Mouse (Mus musculus) T-helper 17 cell (primary cell): ENCODE data around the gene Tead1.

Experiments used
- in situ Hi-C, 2 experiments: fragments of 300-600 bp; cut with MboI, MseI; formaldehyde crosslinking; loops; 1 replicate in 1 of 2; 2 replicates in 1 of 2; pipeline ENCODE4 v1.15.1; 2025; ENCODE audit warnings: high pct_unique_total_duplicates in 2 of 2

Gene Tead1

DNA sequence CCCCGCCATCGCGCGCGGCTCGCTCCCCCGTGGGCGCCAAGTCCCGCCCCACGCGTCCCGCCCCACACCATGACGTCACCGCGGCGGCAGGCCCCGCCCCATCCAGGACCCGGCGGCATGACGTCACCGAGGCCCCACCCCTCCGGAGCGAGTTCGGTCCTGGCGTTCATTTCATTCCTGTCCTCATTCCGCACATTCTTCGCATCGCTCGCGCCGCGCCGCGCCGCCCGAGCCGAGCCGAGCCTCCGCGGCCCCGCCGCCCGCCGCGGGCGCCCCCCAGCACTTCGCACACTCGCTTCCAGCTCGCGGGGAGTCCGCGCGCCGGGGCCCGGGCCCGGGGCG, at the start of gene Tead1:
TSS of gene Tead1 (plus strand) at position 148 of the 342 bp plus-strand sequence.
- in situ Hi-C loops, result loop anchor here in 1 of 2 experiments (25.0 kb wide), 1 partner anchor 517 kb away; the partner anchor contains the start of gene Dkk3

DNA sequence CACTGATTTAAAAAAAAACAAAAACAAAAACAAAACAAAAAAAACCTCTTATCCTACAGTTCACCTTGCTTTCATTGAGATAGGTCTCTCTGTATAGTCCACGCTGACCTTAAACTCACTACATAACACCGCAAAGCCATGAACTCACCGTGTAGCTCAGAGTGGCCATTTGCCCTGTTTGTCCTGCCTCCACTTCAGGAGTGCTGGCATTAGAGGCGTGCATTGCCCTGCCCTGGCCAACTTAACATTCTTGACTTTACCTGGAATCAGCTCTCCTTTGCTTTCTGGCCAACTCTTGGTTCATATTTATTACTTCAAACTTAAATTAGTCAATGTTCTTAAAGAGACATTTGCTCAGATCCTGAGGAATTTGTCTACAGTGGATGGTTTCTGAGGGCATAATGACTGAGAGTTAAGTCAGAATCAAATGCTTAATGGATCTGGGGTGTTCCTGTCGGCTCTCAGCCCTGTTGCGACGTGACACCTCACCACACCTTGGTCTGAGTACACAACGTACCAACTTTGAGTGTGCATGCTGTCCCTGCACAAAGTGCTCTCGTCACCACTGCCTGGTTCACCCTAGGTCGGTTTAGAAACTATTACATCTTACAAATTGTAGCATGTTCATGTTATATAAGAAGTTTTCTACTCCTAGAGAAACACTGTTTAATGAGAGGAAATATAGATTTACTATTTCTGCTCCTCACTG, 44.5 kb upstream of the Tead1 start:
- in situ Hi-C loops, result no loop called here

DNA sequence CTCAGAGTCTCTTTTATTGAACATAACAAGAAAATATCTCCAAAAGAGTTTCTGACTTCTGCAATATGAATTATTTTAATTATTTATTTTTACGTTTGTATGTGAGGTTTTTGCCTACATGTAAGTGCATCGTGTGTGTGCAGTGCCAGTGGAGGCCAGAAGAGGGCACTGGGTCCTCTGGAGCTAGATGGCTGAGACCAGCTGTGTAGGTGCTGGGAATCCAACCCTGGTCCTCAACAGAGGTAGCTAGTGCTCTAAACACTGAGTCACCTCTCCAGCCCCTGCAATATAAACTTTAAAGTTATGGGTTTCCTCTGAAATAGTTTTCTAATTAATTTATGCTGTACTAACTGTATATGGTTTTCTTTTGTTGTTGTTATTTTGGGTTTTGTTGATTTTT, 43.2 kb upstream of the Tead1 start:
- in situ Hi-C loops, result no loop called here

DNA sequence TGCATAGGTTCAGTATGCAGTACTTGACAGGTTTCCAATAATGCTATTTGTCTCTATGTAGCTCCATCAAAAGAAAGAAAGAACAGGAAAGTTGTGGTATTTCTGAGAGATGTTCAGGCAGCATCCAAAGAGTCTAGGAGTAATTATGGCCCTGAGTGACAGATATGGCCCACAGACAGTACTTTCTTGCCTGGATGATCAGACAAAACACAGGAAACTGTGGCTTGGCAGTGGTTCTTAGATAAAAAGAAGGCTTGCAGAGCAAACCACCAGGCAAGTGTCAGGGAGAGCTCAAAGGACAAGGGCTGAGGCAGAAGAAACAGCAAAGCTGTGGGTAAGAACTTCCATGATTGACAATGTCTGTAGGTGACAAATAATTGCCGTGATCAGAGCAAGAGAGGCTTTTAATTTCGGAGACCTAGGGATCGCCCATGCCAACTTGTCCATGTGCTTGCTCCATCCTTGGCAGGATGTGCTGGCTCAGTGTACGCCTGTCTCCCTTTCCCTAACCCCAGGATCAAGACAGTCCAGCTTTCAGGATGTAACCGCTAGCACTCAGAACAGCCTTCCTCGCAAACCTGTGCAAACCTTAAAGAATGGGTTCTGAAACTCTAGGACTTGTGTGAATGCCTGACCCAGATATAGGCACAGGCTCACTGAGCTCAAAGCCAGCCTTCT, 35.1 kb upstream of the Tead1 start:
- in situ Hi-C loops, result loop anchor here in 1 of 2 experiments (5.0 kb wide), 1 partner anchor 1283 kb away; no protein-coding TSS in a partner anchor

DNA sequence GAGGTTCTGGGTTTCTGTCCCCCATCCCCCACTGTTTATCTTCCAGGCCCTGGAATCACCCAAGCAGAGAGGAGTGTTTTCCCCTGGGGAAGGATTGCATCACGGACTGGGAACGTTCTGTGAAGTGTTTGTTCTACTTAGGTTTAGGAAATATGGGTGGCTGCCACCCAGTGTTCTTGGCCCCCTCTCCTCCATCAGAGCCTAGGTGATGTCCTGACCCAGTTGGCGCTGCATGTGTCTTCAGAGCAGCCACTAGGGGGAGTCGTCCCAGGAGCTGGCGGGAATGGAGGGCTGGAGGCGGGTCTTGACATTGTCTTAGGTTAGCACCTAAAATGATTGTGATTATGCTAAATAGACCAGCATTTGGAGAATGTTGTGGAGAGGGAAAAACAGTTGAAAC, 34.4 kb upstream of the Tead1 start:
- in situ Hi-C loops, result loop anchor here in 1 of 2 experiments (5.0 kb wide), 1 partner anchor 1283 kb away; no protein-coding TSS in a partner anchor

DNA sequence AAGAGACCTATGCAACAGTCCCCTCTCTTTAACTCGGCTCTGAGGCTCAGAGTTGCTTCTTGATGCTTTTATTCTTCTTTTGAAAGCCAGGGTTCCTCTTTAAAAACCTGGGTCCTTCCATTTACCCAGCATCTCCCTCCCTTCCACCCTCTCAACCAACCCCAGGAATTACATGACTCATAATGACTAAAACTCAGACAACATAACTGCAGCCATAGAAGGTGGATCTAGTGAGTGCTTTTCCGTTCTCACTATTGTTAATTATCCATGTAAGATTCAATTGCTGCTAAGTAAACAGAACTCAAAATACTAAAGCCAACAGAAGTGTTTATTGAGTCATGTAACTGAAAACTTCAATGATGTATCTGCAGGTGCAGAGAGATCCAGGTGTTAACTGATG, 33.4 kb upstream of the Tead1 start:
- in situ Hi-C loops, result no loop called here

DNA sequence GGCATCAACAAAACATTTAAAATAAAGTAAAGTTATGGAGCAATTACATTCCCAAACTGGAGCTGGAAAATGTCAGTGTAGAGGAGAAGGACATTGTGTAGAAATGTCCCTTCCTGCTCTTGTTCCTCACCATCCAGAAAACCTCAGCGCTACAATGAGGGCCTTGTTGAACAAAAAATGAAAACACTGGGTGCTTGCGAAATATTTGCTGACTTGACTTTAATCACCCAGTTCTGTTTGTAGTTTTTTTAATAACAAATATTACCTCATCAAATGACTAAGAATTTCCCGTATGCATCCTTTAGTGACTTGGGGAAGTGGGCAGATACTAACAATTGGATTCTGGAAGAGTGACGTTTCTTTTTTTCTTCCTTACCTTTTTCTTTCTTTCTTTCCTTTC, 31.7 kb upstream of the Tead1 start:
- in situ Hi-C loops, result no loop called here

DNA sequence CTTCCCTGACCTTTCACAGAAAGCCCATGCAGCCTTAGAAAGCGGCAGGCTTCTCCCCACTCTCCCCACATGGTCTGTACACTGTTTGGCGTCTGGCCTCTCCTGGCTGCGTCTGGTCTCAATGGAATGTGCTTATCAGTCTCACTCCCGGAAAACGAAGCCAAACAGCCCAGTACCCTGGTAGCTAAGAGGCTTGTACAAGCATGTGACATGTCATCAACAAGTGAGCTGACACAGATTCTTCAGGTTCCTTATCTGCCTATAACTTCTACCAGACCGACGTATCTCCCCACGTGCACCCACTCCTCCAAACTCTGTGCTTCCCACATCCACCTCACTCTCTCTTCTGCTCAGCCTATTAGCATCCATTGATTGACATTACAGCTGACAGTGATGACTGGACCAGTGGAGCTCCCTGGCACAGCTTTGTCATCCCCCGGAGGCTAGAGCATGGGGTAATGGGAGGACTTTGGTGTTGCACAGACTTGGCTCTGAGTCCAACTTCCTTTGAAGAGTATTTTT, 22.9 kb upstream of the Tead1 start:
- in situ Hi-C loops, result no loop called here

DNA sequence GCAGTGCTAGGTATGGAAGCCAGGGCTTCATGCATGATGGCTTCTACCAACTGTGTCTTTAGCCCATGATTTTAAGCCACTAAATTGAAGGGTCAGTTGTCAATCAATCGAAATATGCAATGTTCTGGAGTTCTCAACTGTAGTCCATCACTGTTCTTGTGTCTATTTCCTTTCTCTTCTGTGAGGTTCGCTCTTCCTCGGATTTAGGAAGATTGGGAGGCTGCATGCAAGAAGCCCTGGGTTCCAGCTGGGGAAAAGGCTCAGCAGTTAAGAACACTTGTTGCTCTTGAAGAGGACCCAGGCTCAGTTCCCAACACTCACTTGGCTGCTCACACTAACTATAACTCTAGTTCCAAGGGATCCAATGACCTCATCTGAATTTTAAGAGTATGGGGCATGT, 20.2 kb upstream of the Tead1 start:
- in situ Hi-C loops, result no loop called here

DNA sequence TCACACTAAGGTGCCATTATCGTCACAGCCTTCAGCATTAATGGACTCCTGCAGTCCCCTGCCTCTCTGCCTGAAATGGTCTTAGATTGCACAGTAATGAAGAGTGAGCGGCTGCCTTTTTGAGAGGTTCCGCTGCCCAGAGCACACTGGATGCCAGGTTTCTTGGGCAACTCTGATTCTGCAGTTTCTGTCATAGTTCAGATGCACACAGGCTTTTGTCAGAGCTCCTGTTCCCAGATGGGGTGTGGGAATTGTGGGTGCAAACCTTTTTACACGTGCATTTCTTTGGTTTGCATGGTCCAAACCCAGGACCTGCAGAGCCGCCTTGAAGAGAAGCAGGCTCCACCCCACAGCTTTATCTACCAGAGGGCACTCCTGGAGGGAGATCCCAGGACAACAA, 19.3 kb upstream of the Tead1 start:
- in situ Hi-C loops, result no loop called here

DNA sequence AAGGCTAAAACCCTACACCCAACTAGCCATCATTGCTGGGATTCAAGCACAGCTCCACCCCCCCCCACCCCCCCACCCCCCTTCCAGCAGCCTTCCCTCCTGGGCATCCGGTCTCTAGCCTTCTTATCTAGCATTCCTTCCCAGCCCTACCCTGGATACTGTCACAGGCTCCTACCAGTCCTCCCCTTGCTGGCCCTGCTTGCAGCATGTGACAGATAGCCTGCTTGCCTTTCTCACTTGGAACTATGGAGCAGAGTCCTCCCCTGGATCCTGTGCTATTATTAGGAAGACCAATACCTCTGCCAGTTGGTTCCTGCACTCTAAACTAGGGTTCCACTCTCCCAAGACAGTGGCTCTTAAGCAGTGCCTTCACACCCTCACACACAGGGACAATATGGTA, 18.8 kb upstream of the Tead1 start:
- in situ Hi-C loops, result no loop called here

DNA sequence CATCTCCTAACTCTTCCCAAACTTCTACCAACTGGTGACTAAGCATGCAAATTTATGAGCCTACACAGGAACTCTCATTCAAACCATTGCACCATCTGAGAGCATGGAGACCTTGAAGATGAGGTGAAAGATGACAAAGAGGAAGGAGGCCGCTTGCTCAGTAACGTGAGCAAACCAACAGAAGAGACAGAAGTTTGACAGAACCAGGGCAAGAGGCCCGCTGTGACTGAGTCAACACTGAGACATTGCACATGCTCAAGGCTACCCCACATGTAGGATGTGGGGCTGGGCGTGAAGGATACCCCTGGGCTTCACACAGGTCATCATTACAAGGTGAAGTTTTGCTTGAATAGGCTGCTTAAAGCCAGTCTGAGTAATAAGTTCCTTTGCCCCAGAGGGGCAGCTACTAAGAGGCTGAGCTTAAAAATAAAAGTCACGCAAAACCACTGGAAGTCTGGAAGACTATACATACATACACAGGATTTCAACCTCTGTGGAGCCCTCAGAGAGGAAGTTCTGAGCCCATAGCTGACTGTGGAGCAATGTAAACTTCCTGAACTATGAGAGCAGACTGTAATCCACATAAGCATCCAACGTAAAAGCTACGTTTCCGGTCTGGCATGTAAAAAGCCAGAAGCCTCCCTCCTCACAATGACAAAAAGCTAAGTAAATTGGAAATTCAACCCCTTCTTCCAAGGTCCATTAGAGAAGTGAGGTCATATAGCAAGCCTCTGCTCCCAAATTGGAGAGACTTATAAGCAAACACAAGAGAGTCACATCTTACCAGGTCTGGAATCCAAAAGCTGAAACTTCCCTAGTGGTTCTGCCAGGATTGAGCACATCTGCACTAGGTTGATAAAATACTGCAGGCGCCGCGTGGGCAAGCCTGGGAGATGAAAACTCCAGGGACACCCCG, 16.5 kb upstream of the Tead1 start:
- in situ Hi-C loops, result no loop called here

DNA sequence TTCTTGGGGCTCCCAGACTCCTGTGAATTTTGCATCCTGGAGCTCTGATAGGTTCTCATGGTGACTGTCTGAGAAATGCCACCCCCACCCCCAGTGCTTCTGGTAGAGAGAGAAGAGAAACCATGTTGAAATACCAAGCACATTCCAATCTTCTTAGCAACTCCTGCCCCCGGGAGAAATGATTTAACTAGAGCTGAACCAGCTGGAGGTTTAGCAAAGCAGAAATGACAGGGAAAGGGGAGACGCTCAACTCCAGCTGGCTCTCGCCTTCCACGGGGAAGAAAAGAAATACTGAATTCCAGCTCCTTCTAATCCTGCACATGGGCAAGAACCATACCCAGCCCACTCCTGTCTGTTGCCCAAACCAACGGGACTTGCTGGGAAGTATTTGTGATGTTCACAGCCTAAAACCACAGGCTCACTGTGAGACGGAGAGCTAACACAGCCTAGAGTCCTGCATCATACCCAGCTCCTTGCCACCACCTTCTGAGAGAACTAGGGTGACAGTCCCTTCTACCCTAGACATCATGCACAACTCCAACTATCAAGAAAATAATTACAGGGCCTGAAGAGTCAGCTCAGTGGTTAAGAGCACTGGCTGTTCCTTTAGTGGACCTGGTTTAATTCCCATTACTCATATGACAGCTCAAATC, 15.7 kb upstream of the Tead1 start:
- in situ Hi-C loops, result no loop called here

DNA sequence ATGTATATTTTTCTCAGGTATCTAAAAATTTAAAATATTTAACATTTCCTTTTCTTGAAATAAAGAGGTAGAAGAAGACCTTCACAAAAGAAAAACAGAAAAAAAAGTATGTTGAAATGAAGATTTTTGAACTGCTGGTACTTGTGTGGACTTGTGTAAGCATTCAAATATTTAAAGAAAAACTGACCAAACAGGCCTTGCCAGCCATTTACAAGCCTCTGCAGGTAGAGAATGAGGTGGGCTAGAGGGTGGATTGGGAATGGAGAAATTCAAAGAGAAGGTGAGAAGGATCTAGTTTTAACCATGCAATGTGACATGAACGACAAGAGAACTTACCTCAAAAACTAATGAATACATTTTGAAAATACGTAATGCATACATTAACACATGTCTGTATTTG, 9.1 kb upstream of the Tead1 start:
- in situ Hi-C loops, result no loop called here

DNA sequence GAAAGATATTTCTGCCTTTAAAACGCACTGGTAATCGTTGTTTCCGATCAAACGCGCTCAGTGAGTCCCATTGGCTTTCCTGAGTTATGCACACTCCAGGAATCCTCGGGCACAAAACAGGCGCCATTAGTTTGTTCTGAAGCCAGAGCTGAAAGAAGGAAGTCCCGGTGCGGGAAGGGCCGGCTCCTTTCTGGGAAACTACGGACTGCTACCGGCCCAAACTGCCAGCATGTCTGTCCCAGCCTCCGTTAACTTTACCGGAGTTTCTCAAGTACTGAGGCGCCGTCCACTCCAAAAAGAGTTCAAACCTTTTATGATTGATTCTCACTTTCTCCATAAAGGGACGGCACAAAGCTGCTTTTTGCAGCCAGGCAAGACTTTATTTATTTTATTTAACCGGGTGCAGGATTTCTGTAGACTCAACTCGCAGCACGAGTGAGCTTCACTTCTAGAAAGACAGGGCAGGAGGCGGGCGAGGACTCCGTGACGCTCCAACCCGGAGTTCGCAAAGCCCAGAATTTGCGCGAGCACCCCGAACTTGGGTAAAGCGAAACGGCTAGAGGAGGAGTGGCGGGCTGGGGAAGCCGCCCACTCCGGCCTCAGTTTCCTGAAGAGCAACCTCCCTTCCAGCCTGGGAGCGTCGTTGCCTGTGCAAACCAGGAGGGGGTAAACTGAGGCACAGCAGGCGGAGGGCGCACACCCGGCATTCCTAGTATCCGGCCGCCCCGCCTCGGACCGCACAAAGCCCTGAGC, 524 bp upstream of the Tead1 start:
- in situ Hi-C loops, result loop anchor here in 1 of 2 experiments (25.0 kb wide), 1 partner anchor 516 kb away; the partner anchor contains the start of gene Dkk3

DNA sequence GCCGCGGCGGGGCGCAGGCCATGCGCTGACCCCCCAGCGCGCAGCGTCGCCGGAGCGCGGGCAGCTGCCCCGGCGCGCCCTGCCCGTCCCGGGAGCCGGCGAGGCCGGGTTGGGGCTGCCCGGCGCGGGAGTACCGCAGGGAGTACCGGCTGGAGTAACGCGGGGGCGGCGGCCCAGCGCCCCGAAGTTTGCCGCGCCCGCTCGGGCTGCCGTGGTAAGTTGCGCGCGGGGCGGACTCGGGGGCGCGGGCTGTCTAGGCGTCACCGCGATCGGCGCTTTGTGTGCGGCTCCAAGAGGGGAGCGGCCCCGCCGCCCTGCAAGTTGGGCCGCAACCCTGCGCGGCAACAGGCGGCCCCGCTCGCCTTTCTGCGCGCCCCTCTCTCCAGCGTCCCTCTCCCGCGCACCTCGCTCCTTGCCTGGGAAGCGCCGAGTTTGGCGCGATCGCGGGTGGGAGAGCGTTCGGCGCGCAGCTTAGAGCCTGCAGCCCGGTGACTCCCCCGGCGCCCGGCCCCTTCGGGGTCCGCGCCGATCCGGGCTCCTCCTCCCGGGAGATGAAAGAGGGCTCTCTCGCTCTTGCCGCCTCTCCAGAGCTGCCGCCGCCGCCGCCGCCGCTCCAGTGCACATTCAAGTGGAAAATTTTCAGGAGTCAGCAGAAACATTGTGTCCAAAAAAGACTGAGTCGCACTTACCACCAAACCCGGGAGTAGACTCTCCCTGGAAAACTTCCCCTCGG, 561 bp downstream of the Tead1 start:
- in situ Hi-C loops, result loop anchor here in 1 of 2 experiments (25.0 kb wide), 1 partner anchor 517 kb away; the partner anchor contains the start of gene Dkk3

DNA sequence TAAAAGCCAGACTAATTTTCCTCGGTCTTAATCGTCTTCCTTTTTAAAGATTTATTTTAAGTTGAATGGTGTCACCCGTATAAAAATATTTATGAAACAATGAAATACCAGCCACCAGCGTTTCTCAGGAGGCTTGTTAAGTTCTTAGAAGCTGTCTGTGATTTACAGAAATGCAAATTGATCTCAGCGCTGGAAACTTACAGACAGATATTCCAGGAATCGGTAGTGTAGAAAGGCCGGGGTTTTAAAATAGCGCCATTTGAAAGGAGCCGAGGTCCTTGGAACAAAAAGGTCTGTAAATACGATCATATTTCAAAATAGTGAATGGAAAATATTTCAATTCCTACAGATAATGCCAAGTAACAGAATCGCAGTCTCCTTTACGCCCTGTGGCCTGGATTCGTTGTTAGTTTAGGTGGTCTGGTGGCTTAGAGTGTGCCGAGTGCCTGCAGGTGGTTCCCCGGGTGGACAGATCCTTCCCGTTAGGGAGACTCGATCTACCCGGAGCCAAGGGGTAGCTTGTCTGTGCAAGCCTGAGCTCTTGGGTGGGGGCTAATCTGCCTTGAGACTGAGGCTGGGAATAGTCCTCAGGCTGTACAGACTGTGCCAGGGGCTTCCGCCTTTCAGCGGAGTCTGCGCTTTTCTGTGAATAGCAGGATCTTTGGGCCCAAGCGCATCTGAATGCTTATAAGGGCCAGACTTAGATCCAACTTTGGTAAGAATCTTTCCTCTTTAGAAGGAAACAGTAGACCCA, 1.6 kb downstream of the Tead1 start:
- in situ Hi-C loops, result loop anchor here in 1 of 2 experiments (25.0 kb wide), 1 partner anchor 518 kb away; the partner anchor contains the start of gene Dkk3

DNA sequence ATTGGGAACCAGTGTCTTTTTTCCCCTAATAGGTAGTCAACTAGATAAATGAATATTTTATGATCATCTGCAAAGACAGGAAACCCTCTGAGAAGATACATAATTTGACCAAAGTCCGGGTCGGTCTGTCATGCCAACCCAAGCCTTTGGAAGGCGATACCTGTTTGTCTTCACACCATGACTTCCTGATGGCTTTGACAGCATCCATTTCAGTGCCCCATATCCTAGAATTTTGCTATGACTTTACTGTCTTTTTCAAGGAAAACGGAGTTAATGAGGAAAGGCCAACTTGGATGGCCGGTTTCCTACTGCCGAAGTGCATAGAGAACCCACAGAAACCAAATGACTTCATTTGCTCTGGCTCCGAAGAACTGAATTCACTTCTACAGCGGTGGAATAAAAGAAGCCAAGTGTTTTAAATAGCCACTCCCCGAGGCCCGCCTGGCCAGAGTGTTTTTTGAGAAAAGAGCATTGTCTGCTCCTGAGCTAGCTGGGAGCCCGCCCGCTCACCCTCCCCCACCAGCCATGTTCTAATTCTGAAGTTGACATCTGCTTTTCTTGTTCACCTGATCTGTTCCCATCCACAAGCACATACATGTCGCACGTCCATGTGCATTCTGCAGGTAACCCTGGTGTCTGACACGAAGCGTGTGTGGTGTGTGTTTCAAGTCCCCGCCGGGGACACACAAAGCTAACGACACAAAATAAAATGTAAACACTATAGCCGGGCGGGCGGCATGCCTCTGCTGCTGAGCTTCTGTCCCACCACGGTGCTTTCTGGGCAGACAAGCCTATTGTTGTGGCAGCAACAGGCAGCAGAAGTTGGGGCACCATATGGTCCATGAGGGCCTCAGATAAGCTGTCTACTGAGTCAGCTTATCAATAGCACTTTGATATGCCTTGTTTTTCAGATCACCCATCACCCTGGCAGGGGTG, 5.8 kb downstream of the Tead1 start:
- in situ Hi-C loops, result loop anchor here in 1 of 2 experiments (25.0 kb wide), 1 partner anchor 523 kb away; the partner anchor contains the start of gene Dkk3
